Mouse (Mus musculus): ENCODE data around the gene Slc30a7. TPM values are rescaled to one million over a fixed set of nuclear protein-coding genes. Genes with fewer than 3 reads are reported as not detected.

Slc30a7 gene
- polyA plus RNA-seq, 1 experiment from 2014 or later, result 34.3 TPM

- Histone ChIP-seq H3K27me3 (replicated peaks; ENCODE audit: control insufficient read depth, insufficient read depth, low read length) (no peaks in the 10 kb centered on the region), H3K9ac (ENCODE audit: low read depth, low read length) (peak overlapping the region; percentile 86), H3K4me3 (ENCODE audit: low read depth, low read length) (peak overlapping the region; percentile 88), H3K4me2 (ENCODE audit: low read depth, low read length) (peak overlapping the region; percentile 83), H3K4me1 (ENCODE audit: control insufficient read depth, insufficient read depth, low read length) (peaks cover 14% of the 10 kb centered on the region; the same call in 1 of the 2 replicates), H3K27ac (replicated peaks; ENCODE audit: low read depth, low read length) (peak overlapping the region; percentile 86), H3K36me3 (ENCODE audit: control insufficient read depth, insufficient read depth, low read length) (peaks cover 22% of the 10 kb centered on the region), H3K9me3 (ENCODE audit: control insufficient read depth, low read length) (no peaks in the 10 kb centered on the region)
- DNase-seq (ENCODE audit: low spot score), result peak; percentile 36
- WGBS, result 6% methylated on average over 12 of the region's 12 CpGs
- ATAC-seq (ENCODE audit: low read depth), result peak; percentile 8; the same call in 1 of the 2 replicates
These were observed 775 bp downstream of the Slc30a7 start for GRCm38 (mm10) chr3:116006284-116006977.

GRCm38 (mm10) chr3:115996929-115997328 is 10.3 kb downstream of the Slc30a7 start:
- ATAC-seq (ENCODE audit: low read depth) (no peak), DNase-seq (ENCODE audit: low spot score) (no peak)
- H3K27ac ChIP-seq (replicated peaks; ENCODE audit: low read depth, low read length), result no peak overlapping the region
- H3K4me3 ChIP-seq (ENCODE audit: low read depth, low read length), result no peak overlapping the region
- H3K27me3 ChIP-seq (replicated peaks; ENCODE audit: control insufficient read depth, insufficient read depth, low read length), result no peaks in the 10 kb centered on the region
- peaks cover 38% of the 10 kb centered on the region for H3K36me3 ChIP-seq (ENCODE audit: control insufficient read depth, insufficient read depth, low read length)
- no peaks in the 10 kb centered on the region for H3K4me1 ChIP-seq (ENCODE audit: control insufficient read depth, insufficient read depth, low read length)
- no peak overlapping the region for H3K4me2 ChIP-seq (ENCODE audit: low read depth, low read length)
- WGBS, result 89% methylated on average over 5 of the region's 5 CpGs
- peaks cover 6% of the 10 kb centered on the region for H3K9me3 ChIP-seq (ENCODE audit: control insufficient read depth, low read length)
- no peak overlapping the region for H3K9ac ChIP-seq (ENCODE audit: low read depth, low read length)

DNA sequence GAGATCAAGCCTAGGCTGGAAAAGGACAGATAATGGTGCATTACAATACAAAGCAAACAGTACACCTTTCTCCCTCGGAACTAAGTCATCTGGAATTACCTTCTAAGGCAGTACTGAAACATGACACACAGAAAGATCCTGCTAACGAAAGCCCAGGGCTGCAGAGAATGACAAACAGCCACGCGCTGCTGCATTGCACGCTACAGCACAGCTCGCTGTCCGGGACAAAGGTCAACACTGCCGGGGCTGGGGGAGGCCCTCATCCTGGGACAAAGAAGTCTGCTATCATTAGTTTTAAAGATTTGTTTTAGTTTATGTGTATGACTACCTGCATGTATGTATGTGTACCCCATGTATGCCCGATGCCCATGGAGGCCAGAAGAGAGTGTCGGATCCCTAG is 14.2 kb downstream of the Slc30a7 start:
- Histone ChIP-seq H3K4me2 (ENCODE audit: low read depth, low read length) (no peak overlapping the region), H3K4me1 (ENCODE audit: control insufficient read depth, insufficient read depth, low read length) (no peaks in the 10 kb centered on the region), H3K9me3 (ENCODE audit: control insufficient read depth, low read length) (peaks cover 3% of the 10 kb centered on the region), H3K4me3 (ENCODE audit: low read depth, low read length) (no peak overlapping the region), H3K9ac (ENCODE audit: low read depth, low read length) (no peak overlapping the region), H3K27ac (replicated peaks; ENCODE audit: low read depth, low read length) (no peak overlapping the region), H3K27me3 (replicated peaks; ENCODE audit: control insufficient read depth, insufficient read depth, low read length) (no peaks in the 10 kb centered on the region), H3K36me3 (ENCODE audit: control insufficient read depth, insufficient read depth, low read length) (peaks cover 42% of the 10 kb centered on the region)
- ATAC-seq (ENCODE audit: low read depth) (0 out of 2 replicates have a peak, but pooled peaks have one; percentile 47), DNase-seq (ENCODE audit: low spot score) (no peak)
- WGBS, result 61% methylated on average over 10 of the region's 10 CpGs

DNA sequence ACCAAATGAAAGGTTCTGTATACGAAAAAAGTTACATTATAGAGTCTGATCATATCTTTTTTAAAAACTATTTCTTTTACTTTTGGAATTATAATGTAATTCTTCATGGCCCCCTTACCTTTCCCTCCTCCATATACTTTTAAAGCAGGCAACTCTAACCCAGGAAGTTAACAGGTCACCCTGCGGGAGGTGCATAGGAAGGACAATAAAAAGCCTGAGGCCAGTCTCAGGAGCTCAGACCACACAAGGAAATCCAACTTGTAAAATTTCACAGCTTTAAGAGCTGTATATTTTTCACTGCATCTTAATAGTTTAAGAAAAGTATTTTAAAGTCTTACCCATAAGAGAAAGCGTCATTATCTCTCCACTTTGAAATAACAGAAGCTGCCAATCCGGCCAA is 14.6 kb downstream of the Slc30a7 start:
- Histone ChIP-seq H3K36me3 (ENCODE audit: control insufficient read depth, insufficient read depth, low read length) (peaks cover 37% of the 10 kb centered on the region), H3K9me3 (ENCODE audit: control insufficient read depth, low read length) (no peaks in the 10 kb centered on the region), H3K27me3 (replicated peaks; ENCODE audit: control insufficient read depth, insufficient read depth, low read length) (no peaks in the 10 kb centered on the region), H3K4me3 (ENCODE audit: low read depth, low read length) (no peak overlapping the region), H3K4me2 (ENCODE audit: low read depth, low read length) (no peak overlapping the region), H3K27ac (replicated peaks; ENCODE audit: low read depth, low read length) (no peak overlapping the region), H3K4me1 (ENCODE audit: control insufficient read depth, insufficient read depth, low read length) (no peaks in the 10 kb centered on the region), H3K9ac (ENCODE audit: low read depth, low read length) (no peak overlapping the region)
- DNase-seq (ENCODE audit: low spot score) (no peak), ATAC-seq (ENCODE audit: low read depth) (no peak)
- WGBS, result 72% methylated on average over 4 of the region's 4 CpGs

DNA sequence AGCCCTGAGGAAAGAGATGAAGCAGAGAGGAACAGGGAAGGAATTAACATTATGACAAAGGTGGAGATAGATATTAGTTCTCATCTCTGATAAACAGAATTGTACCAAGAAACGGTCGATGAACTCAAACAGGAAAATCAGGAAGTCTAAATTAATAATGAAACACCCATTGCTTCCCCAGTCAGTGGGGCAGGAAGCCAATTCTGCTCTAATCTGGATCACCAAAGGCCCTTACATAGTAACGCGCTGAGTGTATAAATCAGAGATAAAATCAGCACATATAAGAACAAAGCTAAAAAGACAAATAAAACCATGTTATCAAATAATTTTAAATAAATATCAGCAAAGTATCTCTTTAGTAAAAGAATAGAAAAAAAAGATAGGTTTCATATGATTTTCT is 15.1 kb downstream of the Slc30a7 start:
- Histone ChIP-seq H3K9me3 (ENCODE audit: control insufficient read depth, low read length) (no peaks in the 10 kb centered on the region), H3K27ac (replicated peaks; ENCODE audit: low read depth, low read length) (no peak overlapping the region), H3K4me1 (ENCODE audit: control insufficient read depth, insufficient read depth, low read length) (no peaks in the 10 kb centered on the region), H3K4me2 (ENCODE audit: low read depth, low read length) (no peak overlapping the region), H3K36me3 (ENCODE audit: control insufficient read depth, insufficient read depth, low read length) (peaks cover 37% of the 10 kb centered on the region), H3K4me3 (ENCODE audit: low read depth, low read length) (no peak overlapping the region), H3K27me3 (replicated peaks; ENCODE audit: control insufficient read depth, insufficient read depth, low read length) (no peaks in the 10 kb centered on the region), H3K9ac (ENCODE audit: low read depth, low read length) (no peak overlapping the region)
- DNase-seq (ENCODE audit: low spot score), result no peak
- ATAC-seq (ENCODE audit: low read depth), result no peak
- 78% methylated on average over 4 of the region's 4 CpGs for WGBS

DNA sequence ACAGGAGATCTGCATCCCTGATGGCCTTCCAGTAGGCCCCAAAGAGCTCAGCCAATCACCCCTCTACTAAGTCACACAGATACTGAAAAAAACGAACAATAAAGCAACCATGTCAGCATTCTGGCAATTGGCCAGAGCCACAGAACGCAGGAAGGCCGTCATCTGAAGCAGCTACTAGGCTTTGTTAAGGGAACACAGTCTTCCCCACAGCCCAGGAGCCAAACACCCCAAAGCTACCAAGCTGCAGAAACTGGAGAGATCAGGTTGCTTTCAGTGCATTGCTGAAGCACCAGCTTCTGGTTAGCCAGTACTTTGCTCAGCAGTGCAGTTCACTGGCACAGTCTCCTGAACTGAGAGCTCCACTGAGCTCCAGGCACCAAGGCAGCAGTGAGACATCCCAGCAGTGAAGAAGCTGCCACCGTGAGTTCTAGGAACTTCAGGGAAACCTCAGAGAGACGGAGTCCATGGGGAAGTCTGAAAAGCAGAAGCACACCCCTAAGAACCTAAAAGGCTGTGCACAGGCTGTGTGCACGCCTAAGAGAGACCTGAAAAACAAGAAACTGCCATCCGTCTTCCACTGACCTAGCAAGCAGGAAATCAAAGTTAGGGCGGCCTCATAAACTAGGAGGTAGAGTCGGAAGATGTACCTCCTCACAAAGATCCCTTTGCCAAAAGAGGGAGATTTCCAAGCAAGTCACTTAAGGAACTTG is 21.9 kb downstream of the Slc30a7 start:
- Histone ChIP-seq H3K4me2 (ENCODE audit: low read depth, low read length) (no peak overlapping the region), H3K9me3 (ENCODE audit: control insufficient read depth, low read length) (no peaks in the 10 kb centered on the region), H3K36me3 (ENCODE audit: control insufficient read depth, insufficient read depth, low read length) (peaks cover 65% of the 10 kb centered on the region), H3K4me1 (ENCODE audit: control insufficient read depth, insufficient read depth, low read length) (no peaks in the 10 kb centered on the region), H3K9ac (ENCODE audit: low read depth, low read length) (no peak overlapping the region), H3K4me3 (ENCODE audit: low read depth, low read length) (no peak overlapping the region), H3K27me3 (replicated peaks; ENCODE audit: control insufficient read depth, insufficient read depth, low read length) (no peaks in the 10 kb centered on the region), H3K27ac (replicated peaks; ENCODE audit: low read depth, low read length) (no peak overlapping the region)
- 70% methylated on average over 9 of the region's 9 CpGs for WGBS
- ATAC-seq (ENCODE audit: low read depth) (peak; percentile 63; the same call in 1 of the 2 replicates), DNase-seq (ENCODE audit: low spot score) (peak; percentile 43)

- ATAC-seq (ENCODE audit: low read depth) (no peak), DNase-seq (ENCODE audit: low spot score) (no peak)
- Histone ChIP-seq H3K36me3 (ENCODE audit: control insufficient read depth, insufficient read depth, low read length) (peaks cover 61% of the 10 kb centered on the region), H3K9ac (ENCODE audit: low read depth, low read length) (no peak overlapping the region), H3K27me3 (replicated peaks; ENCODE audit: control insufficient read depth, insufficient read depth, low read length) (no peaks in the 10 kb centered on the region), H3K9me3 (ENCODE audit: control insufficient read depth, low read length) (no peaks in the 10 kb centered on the region), H3K4me1 (ENCODE audit: control insufficient read depth, insufficient read depth, low read length) (no peaks in the 10 kb centered on the region), H3K4me2 (ENCODE audit: low read depth, low read length) (no peak overlapping the region), H3K4me3 (ENCODE audit: low read depth, low read length) (no peak overlapping the region), H3K27ac (replicated peaks; ENCODE audit: low read depth, low read length) (no peak overlapping the region)
- whole genome bisulfite sequencing, result 94% methylated on average over 9 of the region's 9 CpGs
These were observed 22.6 kb downstream of the Slc30a7 start for GRCm38 (mm10) chr3:115984653-115985052.

DNA sequence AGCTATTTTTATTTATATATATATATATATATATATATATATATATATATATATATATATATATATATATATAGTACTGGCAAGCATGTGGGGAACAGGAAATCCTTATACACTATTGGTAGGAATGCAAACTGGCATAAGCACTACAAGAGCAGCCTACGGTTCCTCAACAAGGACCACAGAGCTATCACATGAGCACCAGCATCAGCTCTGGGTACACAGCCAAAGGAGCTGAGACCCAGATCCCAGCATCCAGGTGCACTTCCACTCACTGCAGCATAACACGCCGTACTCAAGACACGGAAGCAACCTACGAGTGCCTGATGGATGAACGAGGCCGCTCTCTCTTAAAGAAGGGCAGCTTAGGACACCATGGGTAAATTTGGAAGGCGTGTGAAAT is 24.0 kb downstream of the Slc30a7 start:
- H3K36me3 ChIP-seq (ENCODE audit: control insufficient read depth, insufficient read depth, low read length), result peaks cover 56% of the 10 kb centered on the region
- 93% methylated on average over 8 of the region's 8 CpGs for WGBS
- H3K27me3 ChIP-seq (replicated peaks; ENCODE audit: control insufficient read depth, insufficient read depth, low read length), result no peaks in the 10 kb centered on the region
- no peak for DNase-seq (ENCODE audit: low spot score)
- H3K27ac ChIP-seq (replicated peaks; ENCODE audit: low read depth, low read length), result no peak overlapping the region
- no peaks in the 10 kb centered on the region for H3K4me1 ChIP-seq (ENCODE audit: control insufficient read depth, insufficient read depth, low read length)
- H3K4me3 ChIP-seq (ENCODE audit: low read depth, low read length), result no peak overlapping the region
- ATAC-seq (ENCODE audit: low read depth), result no peak
- no peak overlapping the region for H3K9ac ChIP-seq (ENCODE audit: low read depth, low read length)
- no peaks in the 10 kb centered on the region for H3K9me3 ChIP-seq (ENCODE audit: control insufficient read depth, low read length)
- no peak overlapping the region for H3K4me2 ChIP-seq (ENCODE audit: low read depth, low read length)

All from embryonic facial prominence, embryonic 14.5 days (tissue).